Mouse (Mus musculus): ENCODE measurements around the gene Rab11fip3. TPM values are rescaled to one million over a fixed set of nuclear protein-coding genes. Genes with fewer than 3 reads are reported as not detected.
A peak's percentile ranks its signal among the peaks of the same experiment; 100 is the strongest.

Gene Rab11fip3
- total and polyA plus RNA-seq, 2 experiments from 2014 or later = 16.6 to 34.7 TPM

DNA sequence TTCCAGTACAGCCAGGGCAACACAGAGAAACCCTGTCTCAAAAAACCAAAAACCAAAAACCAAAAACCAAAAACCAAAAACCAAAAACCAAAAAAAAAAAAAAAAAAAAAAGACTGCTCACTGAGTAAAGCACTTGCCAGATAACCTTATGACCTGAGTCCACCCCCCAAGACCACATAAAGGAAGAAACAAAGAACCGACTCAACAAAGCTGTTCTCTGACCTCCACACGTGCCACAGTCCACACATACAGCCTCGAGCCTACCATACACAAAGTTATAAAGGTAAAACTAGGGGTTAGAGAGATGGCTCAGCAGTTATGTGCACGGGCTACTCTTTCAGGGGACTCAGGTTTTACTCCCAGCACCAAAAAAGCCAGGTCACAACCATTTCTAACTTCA lies 16.6 kb downstream of the Rab11fip3 start:
- 0 out of 2 replicates have a peak, but pooled peaks cover 3% of the 10 kb centered on the region for H3K36me3 ChIP-seq (ENCODE audit: insufficient read depth, low read length)
- no peak overlapping the region for H3K4me3 ChIP-seq (ENCODE audit: low read length)
- no peak for TF ChIP-seq CTCF (IDR thresholded peaks at IDR 0.05; ENCODE audit: low read depth)
- no peak overlapping the region for H3K27ac ChIP-seq
- no peaks in the 10 kb centered on the region for H3K4me1 ChIP-seq (ENCODE audit: insufficient read depth, low read length)
- 86% methylated on average over 4 of the region's 4 CpGs for WGBS
- H3K9me3 ChIP-seq (ENCODE audit: low read length) = no peaks in the 10 kb centered on the region
- H3K4me2 ChIP-seq (ENCODE audit: low read depth, low read length) = no peak overlapping the region
- no peaks in the 10 kb centered on the region for H3K27me3 ChIP-seq (ENCODE audit: insufficient read depth, low read length)
- ATAC-seq = no peak
- no peak overlapping the region for H3K9ac ChIP-seq (replicated peaks; ENCODE audit: low read length)
- DNase-seq (ENCODE audit: low spot score) = no peak

DNA sequence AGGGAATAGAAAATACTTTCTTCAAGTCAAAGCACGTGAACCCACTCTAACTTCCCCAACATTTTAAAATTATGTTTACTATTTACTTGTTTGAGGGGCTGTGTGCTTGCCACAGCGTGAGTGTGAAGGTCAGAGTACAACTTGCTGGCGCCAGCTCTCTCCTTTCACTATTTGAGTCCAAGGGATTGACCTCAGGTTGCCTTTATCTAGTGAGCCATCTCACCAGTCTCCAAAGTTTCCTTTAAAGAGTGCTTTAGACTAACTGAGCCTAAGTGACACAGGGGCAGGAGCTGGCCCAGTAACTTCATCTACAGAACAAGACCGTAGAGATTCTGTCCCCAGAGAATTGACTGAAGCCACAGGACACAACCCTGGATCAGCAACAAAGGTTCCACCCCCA lies 17.3 kb downstream of the Rab11fip3 start:
- no peak for TF ChIP-seq CTCF (IDR thresholded peaks at IDR 0.05; ENCODE audit: low read depth)
- Histone ChIP-seq H3K27ac (no peak overlapping the region), H3K4me2 (ENCODE audit: low read depth, low read length) (no peak overlapping the region), H3K4me1 (ENCODE audit: insufficient read depth, low read length) (0 out of 2 replicates have a peak, but pooled peaks cover under 1% of the 10 kb centered on the region), H3K36me3 (ENCODE audit: insufficient read depth, low read length) (no peaks in the 10 kb centered on the region), H3K27me3 (ENCODE audit: insufficient read depth, low read length) (no peaks in the 10 kb centered on the region), H3K9me3 (ENCODE audit: low read length) (no peaks in the 10 kb centered on the region), H3K9ac (replicated peaks; ENCODE audit: low read length) (no peak overlapping the region), H3K4me3 (ENCODE audit: low read length) (no peak overlapping the region)
- DNase-seq (ENCODE audit: low spot score) (no peak), ATAC-seq (no peak)
- WGBS = 89% methylated on average over 4 of the region's 4 CpGs

DNA sequence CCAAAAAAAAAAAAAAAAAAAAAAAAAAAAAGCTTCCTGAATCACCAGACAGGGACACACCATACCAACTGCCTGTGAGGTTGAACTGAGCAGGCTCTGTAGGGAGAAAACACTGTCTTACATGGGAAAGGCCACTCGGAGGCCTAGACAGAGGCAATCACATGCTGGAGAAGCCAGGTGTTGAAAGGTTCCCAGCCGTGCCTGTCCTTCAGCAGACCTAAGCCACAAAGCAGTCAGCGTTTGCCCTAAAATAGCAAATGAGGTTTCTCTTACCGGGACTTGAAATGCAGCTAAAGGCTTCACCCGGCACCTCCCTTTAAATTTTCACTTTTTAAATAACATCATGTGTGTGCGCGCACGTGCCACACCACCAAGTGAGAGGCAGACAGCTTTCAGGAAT lies 21.2 kb downstream of the Rab11fip3 start:
- no peak overlapping the region for H3K4me2 ChIP-seq (ENCODE audit: low read depth, low read length)
- WGBS = 90% methylated on average over 8 of the region's 8 CpGs
- H3K36me3 ChIP-seq (ENCODE audit: insufficient read depth, low read length) = no peaks in the 10 kb centered on the region
- no peak for TF ChIP-seq CTCF (IDR thresholded peaks at IDR 0.05; ENCODE audit: low read depth)
- no peak overlapping the region for H3K4me3 ChIP-seq (ENCODE audit: low read length)
- DNase-seq (ENCODE audit: low spot score) (no peak), ATAC-seq (no peak)
- H3K9me3 ChIP-seq (ENCODE audit: low read length) = no peaks in the 10 kb centered on the region
- H3K9ac ChIP-seq (replicated peaks; ENCODE audit: low read length) = no peak overlapping the region
- no peaks in the 10 kb centered on the region for H3K27me3 ChIP-seq (ENCODE audit: insufficient read depth, low read length)
- no peak overlapping the region for H3K27ac ChIP-seq
- H3K4me1 ChIP-seq (ENCODE audit: insufficient read depth, low read length) = 0 out of 2 replicates have a peak, but pooled peaks cover 14% of the 10 kb centered on the region

DNA sequence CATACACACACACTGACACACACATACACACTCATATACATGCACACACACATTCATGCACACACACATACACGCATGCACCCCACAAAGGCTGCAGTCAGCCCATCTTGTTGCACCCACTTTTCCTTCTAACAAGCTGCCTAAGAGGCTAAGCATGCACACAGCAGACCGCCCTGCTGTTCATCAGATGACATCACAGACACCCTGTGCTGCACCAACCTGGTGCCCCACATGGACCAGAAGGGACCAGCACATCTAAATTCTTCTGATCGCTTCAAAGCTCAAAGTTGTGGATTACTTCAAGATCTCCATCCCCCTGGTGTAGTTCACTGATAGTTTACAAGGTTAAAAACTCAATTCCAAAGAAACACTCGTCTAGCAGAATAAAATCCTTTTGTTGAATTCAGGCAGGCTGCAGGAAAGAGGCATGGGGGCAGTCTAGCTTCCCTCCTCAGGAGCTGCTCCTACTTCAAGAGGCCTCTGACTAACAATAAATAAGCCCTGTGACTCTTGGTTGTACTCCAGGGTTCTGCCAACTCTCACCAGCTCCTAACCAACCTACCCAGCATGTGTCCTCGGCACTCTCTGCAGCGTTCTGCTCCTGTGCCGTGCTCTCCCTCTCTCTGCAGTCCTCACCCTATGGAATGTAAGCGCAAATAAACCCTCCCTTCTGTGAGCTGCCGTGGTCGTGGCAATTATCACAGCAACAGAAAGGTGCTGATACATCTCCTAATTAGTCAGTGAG lies 22.9 kb downstream of the Rab11fip3 start:
- peaks cover 24% of the 10 kb centered on the region for H3K4me1 ChIP-seq (ENCODE audit: insufficient read depth, low read length)
- H3K36me3 ChIP-seq (ENCODE audit: insufficient read depth, low read length) = no peaks in the 10 kb centered on the region
- no peak overlapping the region for H3K9ac ChIP-seq (replicated peaks; ENCODE audit: low read length)
- TF ChIP-seq CTCF (IDR thresholded peaks at IDR 0.05; ENCODE audit: low read depth) = no peak
- ATAC-seq (no peak), DNase-seq (ENCODE audit: low spot score) (peak; percentile 22)
- H3K4me2 ChIP-seq (ENCODE audit: low read depth, low read length) = no peak overlapping the region
- peak overlapping the region; percentile 51; the same call in 1 of the 2 replicates for H3K27ac ChIP-seq
- no peaks in the 10 kb centered on the region for H3K27me3 ChIP-seq (ENCODE audit: insufficient read depth, low read length)
- no peaks in the 10 kb centered on the region for H3K9me3 ChIP-seq (ENCODE audit: low read length)
- H3K4me3 ChIP-seq (ENCODE audit: low read length) = no peak overlapping the region
- WGBS = 47% methylated on average over 10 of the region's 10 CpGs

DNA sequence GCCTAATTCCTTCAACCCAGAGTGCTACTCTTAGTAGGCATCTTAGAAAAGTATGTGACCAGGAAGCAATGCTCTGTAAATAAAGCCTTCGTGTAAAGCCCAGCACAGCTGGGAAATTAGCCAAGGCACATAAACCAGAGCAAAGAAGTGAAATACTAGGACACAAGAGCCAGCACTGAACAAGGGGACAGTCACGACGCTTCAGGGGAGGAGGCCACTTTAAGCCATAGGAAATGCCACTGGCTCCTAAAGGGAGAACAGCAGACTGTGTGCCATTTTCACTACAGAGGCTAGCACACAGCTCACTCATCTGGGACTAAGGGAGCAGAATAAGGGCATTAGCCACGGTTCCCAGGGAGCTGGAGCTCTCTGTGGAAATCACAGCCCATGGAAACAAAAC lies 24.1 kb downstream of the Rab11fip3 start:
- no peak overlapping the region for H3K9ac ChIP-seq (replicated peaks; ENCODE audit: low read length)
- DNase-seq (ENCODE audit: low spot score) (peak; percentile 67), ATAC-seq (peak; percentile 28; the same call in 1 of the 2 replicates)
- H3K4me2 ChIP-seq (ENCODE audit: low read depth, low read length) = no peak overlapping the region
- no peaks in the 10 kb centered on the region for H3K36me3 ChIP-seq (ENCODE audit: insufficient read depth, low read length)
- H3K4me3 ChIP-seq (ENCODE audit: low read length) = no peak overlapping the region
- 20% methylated on average over 4 of the region's 4 CpGs for WGBS
- H3K27me3 ChIP-seq (ENCODE audit: insufficient read depth, low read length) = no peaks in the 10 kb centered on the region
- H3K4me1 ChIP-seq (ENCODE audit: insufficient read depth, low read length) = peaks cover 26% of the 10 kb centered on the region
- TF ChIP-seq CTCF (IDR thresholded peaks at IDR 0.05; ENCODE audit: low read depth) = no peak
- no peaks in the 10 kb centered on the region for H3K9me3 ChIP-seq (ENCODE audit: low read length)
- peak overlapping the region; percentile 3; the same call in 1 of the 2 replicates for H3K27ac ChIP-seq

- no peaks in the 10 kb centered on the region for H3K27me3 ChIP-seq (ENCODE audit: insufficient read depth, low read length)
- peaks cover 26% of the 10 kb centered on the region for H3K4me1 ChIP-seq (ENCODE audit: insufficient read depth, low read length)
- H3K4me3 ChIP-seq (ENCODE audit: low read length) = no peak overlapping the region
- TF ChIP-seq CTCF (IDR thresholded peaks at IDR 0.05; ENCODE audit: low read depth) = peak; percentile 56
- peak overlapping the region; percentile 30 for H3K4me2 ChIP-seq (ENCODE audit: low read depth, low read length)
- 24% methylated on average over 5 of the region's 5 CpGs for WGBS
- DNase-seq (ENCODE audit: low spot score) (peak; percentile 92), ATAC-seq (peak; percentile 92)
- H3K9ac ChIP-seq (replicated peaks; ENCODE audit: low read length) = 0 out of 2 replicates have a peak overlapping the region, but pooled peaks have one; percentile 28
- H3K27ac ChIP-seq = peak overlapping the region; percentile 93
- H3K9me3 ChIP-seq (ENCODE audit: low read length) = no peaks in the 10 kb centered on the region
- no peaks in the 10 kb centered on the region; the same call in 1 of the 2 replicates for H3K36me3 ChIP-seq (ENCODE audit: insufficient read depth, low read length)
Measured at GRCm38 (mm10) chr17:26043249-26043636, 26.1 kb downstream of the Rab11fip3 start.
